Mouse (Mus musculus): ENCODE data around the gene Spg7. TPM values are rescaled to one million over a fixed set of nuclear protein-coding genes. Genes with fewer than 3 reads are reported as not detected.

Spg7 gene
- polyA plus RNA-seq, 1 experiment, result 83.4 TPM

DNA sequence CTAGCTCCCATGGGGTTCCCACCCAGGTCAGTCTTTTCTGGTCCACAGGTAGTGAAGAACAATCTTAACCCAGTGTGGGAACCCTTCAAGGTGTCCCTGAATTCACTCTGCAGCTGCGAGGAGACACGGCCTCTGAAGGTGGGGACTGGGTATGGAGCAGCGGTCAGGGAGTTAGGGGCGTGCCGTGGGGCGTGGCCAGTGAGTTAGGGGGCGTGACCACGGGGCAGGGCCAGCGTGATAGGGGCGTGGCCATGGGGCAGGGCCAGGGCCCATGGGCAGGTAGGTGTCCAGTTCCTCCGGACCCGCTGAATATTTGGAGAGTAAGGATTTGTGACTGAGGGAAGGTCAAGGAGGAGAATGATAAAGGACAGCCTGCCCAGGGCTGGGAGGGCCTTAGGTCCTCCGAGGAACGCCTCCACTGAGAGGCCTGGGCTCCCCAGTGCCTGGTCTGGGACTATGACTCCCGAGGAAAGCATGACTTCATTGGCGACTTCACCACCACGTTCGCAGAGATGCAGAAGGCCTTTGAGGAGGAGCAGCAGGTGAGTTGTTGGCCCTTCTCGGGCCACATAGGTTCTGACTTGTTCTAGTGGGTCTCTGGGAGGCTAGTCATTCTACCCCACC lies 63.6 kb downstream of the Spg7 start:
- Histone ChIP-seq H3K27me3 (ENCODE audit: control insufficient read depth, insufficient read depth, insufficient read length) (no peaks in the 10 kb centered on the region), H3K4me2 (ENCODE audit: low read depth) (no peak overlapping the region), H3K4me3 (no peak overlapping the region), H3K36me3 (ENCODE audit: control insufficient read depth, insufficient read depth) (no peaks in the 10 kb centered on the region), H3K79me2 (ENCODE audit: control insufficient read depth, insufficient read depth) (no peaks in the 10 kb centered on the region), H3ac (ENCODE audit: control insufficient read depth, insufficient read length) (no peak overlapping the region)
- TF ChIP-seq E2F4 (IDR thresholded peaks at IDR 0.05; ENCODE audit: insufficient read depth) (no peak), MAX (IDR thresholded peaks at IDR 0.05; ENCODE audit: low read depth) (no peak), SRF (IDR thresholded peaks at IDR 0.05; ENCODE audit: control insufficient read depth, insufficient read length, low read depth) (no peak), POLR2A (IDR thresholded peaks at IDR 0.05; ENCODE audit: insufficient read length, low read depth) (no peak), POLR2AphosphoS2 (IDR thresholded peaks at IDR 0.05; ENCODE audit: insufficient read length, low read depth) (no peak)

DNA sequence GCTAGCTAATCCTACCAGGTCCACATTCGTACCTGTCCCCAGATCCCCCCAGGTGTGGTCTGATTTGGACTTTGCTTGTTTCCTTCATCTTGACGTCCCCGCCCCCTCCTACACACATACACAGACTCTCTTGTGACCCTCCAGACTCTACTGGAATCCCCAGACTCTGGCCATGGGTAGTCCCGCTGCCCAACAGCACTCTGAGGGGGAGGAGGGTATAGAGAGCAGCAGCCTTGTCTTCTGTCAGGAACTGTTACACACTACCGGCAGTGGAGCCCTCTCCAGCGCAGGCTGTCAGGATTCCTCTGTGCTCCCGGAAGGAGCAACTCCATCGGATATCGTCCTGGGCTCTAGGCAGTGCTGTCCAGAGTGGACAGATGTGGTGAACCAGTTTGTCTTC lies 68.3 kb downstream of the Spg7 start:
- TF ChIP-seq TCF12 (IDR thresholded peaks at IDR 0.05; ENCODE audit: insufficient read depth, poor library complexity, severe bottlenecking), result no peak
- TF ChIP-seq USF1 (IDR thresholded peaks at IDR 0.05; ENCODE audit: low read depth), result no peak
- no peak for TF ChIP-seq REST (IDR thresholded peaks at IDR 0.05; ENCODE audit: insufficient read depth, insufficient read length)
- TF ChIP-seq TCF3 (IDR thresholded peaks at IDR 0.05; ENCODE audit: insufficient read length, low read depth), result no peak
- no peak for TF ChIP-seq POLR2A (IDR thresholded peaks at IDR 0.05; ENCODE audit: insufficient read length, low read depth)
- no peak for TF ChIP-seq POLR2AphosphoS2 (IDR thresholded peaks at IDR 0.05; ENCODE audit: insufficient read length, low read depth)
- no peak for TF ChIP-seq E2F4 (IDR thresholded peaks at IDR 0.05; ENCODE audit: insufficient read depth)
- TF ChIP-seq SRF (IDR thresholded peaks at IDR 0.05; ENCODE audit: control insufficient read depth, insufficient read length, low read depth), result no peak
- Histone ChIP-seq H3K79me2 (ENCODE audit: control insufficient read depth, insufficient read depth) (no peaks in the 10 kb centered on the region), H3K36me3 (ENCODE audit: control insufficient read depth, insufficient read depth) (no peaks in the 10 kb centered on the region), H3K4me3 (no peak overlapping the region), H3K4me2 (ENCODE audit: low read depth) (no peak overlapping the region), H3K27me3 (ENCODE audit: control insufficient read depth, insufficient read depth, insufficient read length) (no peaks in the 10 kb centered on the region), H3ac (ENCODE audit: control insufficient read depth, insufficient read length) (no peak overlapping the region)

DNA sequence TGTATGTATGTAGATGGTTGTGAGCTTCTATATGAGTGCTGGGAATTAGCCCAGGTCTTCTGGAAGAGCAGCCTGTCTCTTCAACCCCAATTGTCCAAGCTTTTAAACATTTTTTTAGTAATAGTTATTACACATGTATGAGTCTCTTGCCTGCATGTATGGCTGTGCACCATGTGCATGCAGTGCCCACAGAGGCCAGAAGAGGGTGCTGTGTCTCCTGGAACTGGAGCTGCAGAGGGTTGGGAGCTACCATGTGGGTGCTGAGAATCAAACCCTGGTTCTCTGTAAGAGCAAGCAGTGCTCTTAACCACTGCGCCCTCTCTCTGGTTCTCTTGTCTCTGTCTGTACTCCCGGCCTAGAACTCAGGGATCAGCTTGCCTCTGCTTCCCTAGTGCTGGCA lies 70.2 kb downstream of the Spg7 start:
- Histone ChIP-seq H3K4me3 (no peak overlapping the region), H3K36me3 (ENCODE audit: control insufficient read depth, insufficient read depth) (no peaks in the 10 kb centered on the region), H3K27me3 (ENCODE audit: control insufficient read depth, insufficient read depth, insufficient read length) (no peaks in the 10 kb centered on the region), H3ac (ENCODE audit: control insufficient read depth, insufficient read length) (no peak overlapping the region), H3K4me2 (ENCODE audit: low read depth) (no peak overlapping the region), H3K79me2 (ENCODE audit: control insufficient read depth, insufficient read depth) (no peaks in the 10 kb centered on the region)
- no peak for TF ChIP-seq CEBPB (IDR thresholded peaks at IDR 0.05; ENCODE audit: insufficient read depth, poor library complexity, severe bottlenecking)

DNA sequence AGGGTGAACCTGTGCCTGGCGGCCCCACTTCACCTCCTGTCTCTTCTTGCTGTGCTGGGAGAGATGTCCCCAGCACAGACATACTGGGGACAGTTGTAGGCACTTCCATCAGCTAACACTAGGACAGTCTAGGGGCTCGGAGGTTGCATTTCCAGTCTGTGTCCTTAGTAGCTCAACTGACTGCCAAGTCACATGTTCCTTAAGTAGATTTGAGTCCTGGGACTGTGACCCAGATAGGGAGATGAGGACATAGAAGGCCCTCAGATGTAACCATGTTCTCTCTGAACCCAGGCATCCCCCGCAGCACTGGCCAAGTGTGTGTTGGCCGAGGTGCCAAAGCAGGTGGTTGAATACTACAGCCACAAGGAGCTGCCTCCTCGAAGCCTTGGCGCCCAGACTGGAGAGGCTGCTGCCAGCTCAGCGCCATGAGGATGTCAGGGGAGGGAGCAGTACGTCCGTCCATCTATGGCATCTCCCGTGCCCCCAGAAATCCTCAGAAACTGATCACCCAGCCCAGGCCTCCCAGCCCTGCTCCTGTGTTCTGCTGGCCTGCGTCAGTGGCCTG lies 71.5 kb downstream of the Spg7 start:
- no peaks in the 10 kb centered on the region for H3K79me2 ChIP-seq (ENCODE audit: control insufficient read depth, insufficient read depth)
- H3K36me3 ChIP-seq (ENCODE audit: control insufficient read depth, insufficient read depth), result no peaks in the 10 kb centered on the region
- no peak overlapping the region for H3K4me3 ChIP-seq
- no peak overlapping the region for H3K4me2 ChIP-seq (ENCODE audit: low read depth)
- no peak for TF ChIP-seq MYOD1 (IDR thresholded peaks at IDR 0.05; ENCODE audit: control insufficient read depth in 1 of 3, insufficient read length in 2 of 3, low read depth in 2 of 3)
- no peak for TF ChIP-seq E2F4 (IDR thresholded peaks at IDR 0.05; ENCODE audit: insufficient read depth)
- no peak for TF ChIP-seq TCF3 (IDR thresholded peaks at IDR 0.05; ENCODE audit: insufficient read length, low read depth)
- TF ChIP-seq USF1 (IDR thresholded peaks at IDR 0.05; ENCODE audit: low read depth), result no peak
- no peak for TF ChIP-seq REST (IDR thresholded peaks at IDR 0.05; ENCODE audit: insufficient read depth, insufficient read length)
- no peak for TF ChIP-seq SRF (IDR thresholded peaks at IDR 0.05; ENCODE audit: control insufficient read depth, insufficient read length, low read depth)
- no peak for TF ChIP-seq MAX (IDR thresholded peaks at IDR 0.05; ENCODE audit: low read depth)
- no peak for TF ChIP-seq MYOG (IDR thresholded peaks at IDR 0.05; ENCODE audit: control insufficient read depth in 1 of 3, insufficient read depth in 1 of 3, insufficient read length in 2 of 3, low read depth in 2 of 3)
- no peak for TF ChIP-seq POLR2AphosphoS2 (IDR thresholded peaks at IDR 0.05; ENCODE audit: insufficient read length, low read depth)
- no peak for TF ChIP-seq CEBPB (IDR thresholded peaks at IDR 0.05; ENCODE audit: insufficient read depth, poor library complexity, severe bottlenecking)
- no peak for TF ChIP-seq TCF12 (IDR thresholded peaks at IDR 0.05; ENCODE audit: insufficient read depth, poor library complexity, severe bottlenecking)
- H3K27me3 ChIP-seq (ENCODE audit: control insufficient read depth, insufficient read depth, insufficient read length), result no peaks in the 10 kb centered on the region
- no peak overlapping the region for H3ac ChIP-seq (ENCODE audit: control insufficient read depth, insufficient read length)

DNA sequence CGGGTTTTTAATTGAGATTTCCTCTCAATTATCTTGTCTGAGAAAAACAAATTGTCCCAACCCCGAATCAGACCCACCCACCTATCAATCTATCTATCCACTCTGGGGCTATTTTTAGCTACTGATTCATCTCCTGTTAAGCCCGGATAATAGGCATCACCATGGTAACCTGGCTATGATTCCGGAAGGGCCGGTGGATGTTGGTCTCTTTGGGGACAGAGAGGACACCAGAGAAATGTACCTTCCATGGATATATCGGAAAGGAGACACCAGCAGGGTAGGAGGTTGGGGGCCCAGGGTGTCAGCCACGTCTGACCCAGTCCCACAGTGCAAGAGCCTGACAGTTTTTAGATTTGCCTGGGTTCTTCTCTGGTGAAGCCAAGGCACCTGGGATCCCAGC lies 72.7 kb downstream of the Spg7 start:
- no peak overlapping the region for H3ac ChIP-seq (ENCODE audit: control insufficient read depth, insufficient read length)
- H3K36me3 ChIP-seq (ENCODE audit: control insufficient read depth, insufficient read depth), result no peaks in the 10 kb centered on the region
- TF ChIP-seq SRF (IDR thresholded peaks at IDR 0.05; ENCODE audit: control insufficient read depth, insufficient read length, low read depth) (no peak), MAX (IDR thresholded peaks at IDR 0.05; ENCODE audit: low read depth) (no peak), MYOG (IDR thresholded peaks at IDR 0.05; ENCODE audit: control insufficient read depth in 1 of 3, insufficient read depth in 1 of 3, insufficient read length in 2 of 3, low read depth in 2 of 3) (no peak), CEBPB (IDR thresholded peaks at IDR 0.05; ENCODE audit: insufficient read depth, poor library complexity, severe bottlenecking) (no peak), TCF12 (IDR thresholded peaks at IDR 0.05; ENCODE audit: insufficient read depth, poor library complexity, severe bottlenecking) (no peak), POLR2A (IDR thresholded peaks at IDR 0.05; ENCODE audit: insufficient read length, low read depth) (no peak), POLR2AphosphoS2 (IDR thresholded peaks at IDR 0.05; ENCODE audit: insufficient read length, low read depth) (no peak), E2F4 (IDR thresholded peaks at IDR 0.05; ENCODE audit: insufficient read depth) (no peak), MYOD1 (IDR thresholded peaks at IDR 0.05; ENCODE audit: control insufficient read depth in 1 of 3, insufficient read length in 2 of 3, low read depth in 2 of 3) (no peak), TCF3 (IDR thresholded peaks at IDR 0.05; ENCODE audit: insufficient read length, low read depth) (no peak), REST (IDR thresholded peaks at IDR 0.05; ENCODE audit: insufficient read depth, insufficient read length) (no peak), USF1 (IDR thresholded peaks at IDR 0.05; ENCODE audit: low read depth) (no peak)
- H3K4me3 ChIP-seq, result no peak overlapping the region
- H3K4me2 ChIP-seq (ENCODE audit: low read depth), result peak overlapping the region; percentile 42
- H3K79me2 ChIP-seq (ENCODE audit: control insufficient read depth, insufficient read depth), result no peaks in the 10 kb centered on the region
- no peaks in the 10 kb centered on the region for H3K27me3 ChIP-seq (ENCODE audit: control insufficient read depth, insufficient read depth, insufficient read length)

Measured in myocyte (in vitro differentiated cells).